Mouse (Mus musculus): ENCODE results near the gene Cyp2b10. TPM values are rescaled to one million over a fixed set of nuclear protein-coding genes. Genes with fewer than 3 reads are reported as not detected.

Cyp2b10 gene
- polyA plus RNA-seq, 1 experiment from 2014 or later, result 3.4 TPM

DNA sequence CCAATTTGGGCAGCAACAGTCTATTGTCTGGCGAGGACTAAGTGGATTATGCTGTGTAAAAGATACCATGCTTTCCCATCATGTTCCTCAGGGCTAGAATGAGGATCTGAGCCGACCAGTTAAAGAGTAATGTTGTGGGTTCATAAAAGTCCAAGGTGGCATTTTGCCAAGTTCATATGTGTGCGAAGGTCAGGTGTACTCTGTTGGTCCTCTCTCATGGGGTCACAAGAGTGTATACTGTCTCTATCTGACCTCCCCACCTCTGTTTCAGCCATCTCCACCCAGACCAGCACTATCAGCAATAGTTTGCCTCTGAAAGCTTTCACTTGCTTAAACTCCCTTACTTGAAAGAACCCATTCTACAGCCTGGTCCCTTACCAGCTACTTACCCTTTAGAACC, 9.7 kb upstream of the Cyp2b10 start:
- no peak for DNase-seq
- Histone ChIP-seq H3K9me3 (ENCODE audit: low read length) (no peaks in the 10 kb centered on the region), H3K36me3 (replicated peaks; ENCODE audit: insufficient read depth, low read length) (no peaks in the 10 kb centered on the region), H3K4me3 (ENCODE audit: low read depth, low read length) (no peak overlapping the region), H3K27ac (ENCODE audit: low read depth) (no peak overlapping the region), H3K4me1 (ENCODE audit: insufficient read depth) (no peaks in the 10 kb centered on the region), H3K9ac (replicated peaks) (no peak overlapping the region), H3K27me3 (ENCODE audit: insufficient read depth, low read length) (no peaks in the 10 kb centered on the region), H3K4me2 (ENCODE audit: low read depth, low read length) (no peak overlapping the region)
- peak; percentile 96 for ATAC-seq
- 56% methylated on average over 3 of the region's 3 CpGs for WGBS (ENCODE audit: insufficient replicate concordance)
- TF ChIP-seq CTCF (IDR thresholded peaks at IDR 0.05; ENCODE audit: low read depth) (no peak), EP300 (IDR thresholded peaks at IDR 0.05; ENCODE audit: low read depth) (no peak)

DNA sequence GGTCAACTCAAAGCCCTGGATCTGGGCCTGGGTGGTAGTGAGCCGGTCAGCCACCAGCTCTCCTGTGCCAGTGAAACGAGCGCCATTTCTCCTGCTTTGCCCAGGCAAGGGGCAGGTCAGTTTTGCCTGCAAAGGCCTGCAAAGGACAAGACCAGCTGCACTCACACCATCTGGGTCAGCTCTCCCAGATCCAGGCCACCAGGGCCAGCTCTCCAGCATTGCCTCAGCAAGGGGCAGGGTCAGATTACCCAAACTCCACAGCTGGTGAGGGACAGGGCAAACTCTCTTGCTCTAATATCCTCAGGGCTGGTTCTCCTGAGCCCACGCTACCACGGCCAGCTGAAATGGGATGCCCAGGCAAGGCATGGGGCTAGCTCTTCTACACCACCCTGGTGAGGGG, 4.3 kb upstream of the Cyp2b10 start:
- Histone ChIP-seq H3K27me3 (ENCODE audit: insufficient read depth, low read length) (no peaks in the 10 kb centered on the region), H3K27ac (ENCODE audit: low read depth) (no peak overlapping the region), H3K36me3 (replicated peaks; ENCODE audit: insufficient read depth, low read length) (no peaks in the 10 kb centered on the region), H3K9ac (replicated peaks) (no peak overlapping the region), H3K4me1 (ENCODE audit: insufficient read depth) (no peaks in the 10 kb centered on the region), H3K9me3 (ENCODE audit: low read length) (no peaks in the 10 kb centered on the region), H3K4me2 (ENCODE audit: low read depth, low read length) (no peak overlapping the region), H3K4me3 (ENCODE audit: low read depth, low read length) (no peak overlapping the region)
- peak; percentile 61 for ATAC-seq
- peak; percentile 20 for DNase-seq
- 77% methylated on average over 5 of the region's 5 CpGs for WGBS (ENCODE audit: insufficient replicate concordance)
- no peak for TF ChIP-seq CTCF (IDR thresholded peaks at IDR 0.05; ENCODE audit: low read depth)
- TF ChIP-seq EP300 (IDR thresholded peaks at IDR 0.05; ENCODE audit: low read depth), result no peak

GRCm38 (mm10) chr7:25895162-25895561, 2.3 kb upstream of the Cyp2b10 start:
- H3K9ac ChIP-seq (replicated peaks), result no peak overlapping the region

GRCm38 (mm10) chr7:25898064-25898463, 644 bp downstream of the Cyp2b10 start:
- H3K9me3 ChIP-seq (ENCODE audit: low read length), result no peaks in the 10 kb centered on the region
- no peak for ATAC-seq
- TF ChIP-seq CTCF (IDR thresholded peaks at IDR 0.05; ENCODE audit: low read depth) (no peak), EP300 (IDR thresholded peaks at IDR 0.05; ENCODE audit: low read depth) (no peak)

More at GRCm38 (mm10) chr7:25895162-25895561, 2.3 kb upstream of the Cyp2b10 start:
- Histone ChIP-seq H3K36me3 (replicated peaks; ENCODE audit: insufficient read depth, low read length) (no peaks in the 10 kb centered on the region), H3K9me3 (ENCODE audit: low read length) (no peaks in the 10 kb centered on the region), H3K27me3 (ENCODE audit: insufficient read depth, low read length) (no peaks in the 10 kb centered on the region), H3K4me1 (ENCODE audit: insufficient read depth) (no peaks in the 10 kb centered on the region), H3K27ac (ENCODE audit: low read depth) (no peak overlapping the region), H3K4me3 (ENCODE audit: low read depth, low read length) (no peak overlapping the region), H3K4me2 (ENCODE audit: low read depth, low read length) (no peak overlapping the region)
- TF ChIP-seq CTCF (IDR thresholded peaks at IDR 0.05; ENCODE audit: low read depth) (no peak), EP300 (IDR thresholded peaks at IDR 0.05; ENCODE audit: low read depth) (0 out of 2 replicates have a peak, but pooled peaks have one; percentile 12)
- 64% methylated on average over 1 of the region's 1 CpGs for WGBS (ENCODE audit: insufficient replicate concordance)
- ATAC-seq, result peak; percentile 72
- DNase-seq, result peak; percentile 61

DNA sequence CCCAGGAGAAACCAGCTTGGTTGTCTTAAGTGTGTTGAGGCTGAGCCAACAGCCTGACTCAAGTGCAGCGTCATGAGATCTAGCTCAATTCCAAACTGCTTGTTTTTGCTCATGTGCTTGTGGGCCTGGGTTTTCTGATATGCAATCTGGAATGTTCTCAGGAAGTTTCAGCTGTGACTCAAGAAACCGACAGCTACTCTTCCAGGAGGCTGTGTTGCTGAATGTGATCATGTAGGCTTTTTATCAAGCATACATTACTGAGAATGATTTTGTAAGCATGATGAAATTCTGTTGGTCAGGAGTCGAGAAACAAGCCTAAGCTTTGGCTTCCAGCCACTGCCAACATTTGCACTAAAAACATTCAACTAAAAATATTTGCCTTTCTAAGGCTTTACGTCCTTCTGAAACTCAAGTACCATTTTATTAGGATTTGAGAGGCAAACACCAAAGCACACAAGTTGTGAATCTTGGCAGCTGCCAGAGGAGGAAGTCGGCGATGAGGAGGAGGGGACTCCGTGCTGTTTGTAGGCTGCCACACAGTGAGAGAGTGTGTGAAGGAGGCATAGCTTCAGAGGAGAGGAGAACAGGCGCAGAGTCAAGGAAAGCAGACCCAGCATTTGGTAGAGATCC, 4.8 kb downstream of the Cyp2b10 start:
- WGBS (ENCODE audit: insufficient replicate concordance), result 33% methylated on average over 8 of the region's 8 CpGs
- peak; percentile 37 for DNase-seq
- Histone ChIP-seq H3K4me3 (ENCODE audit: low read depth, low read length) (no peak overlapping the region), H3K9ac (replicated peaks) (no peak overlapping the region), H3K27ac (ENCODE audit: low read depth) (0 out of 2 replicates have a peak overlapping the region, but pooled peaks have one; percentile 16), H3K27me3 (ENCODE audit: insufficient read depth, low read length) (no peaks in the 10 kb centered on the region), H3K36me3 (replicated peaks; ENCODE audit: insufficient read depth, low read length) (no peaks in the 10 kb centered on the region), H3K4me1 (ENCODE audit: insufficient read depth) (peaks cover 3% of the 10 kb centered on the region), H3K4me2 (ENCODE audit: low read depth, low read length) (0 out of 2 replicates have a peak overlapping the region, but pooled peaks have one; percentile 26), H3K9me3 (ENCODE audit: low read length) (no peaks in the 10 kb centered on the region)
- ATAC-seq, result peak; percentile 45
- TF ChIP-seq EP300 (IDR thresholded peaks at IDR 0.05; ENCODE audit: low read depth) (peak; percentile 20; the same call in 1 of the 2 replicates), CTCF (IDR thresholded peaks at IDR 0.05; ENCODE audit: low read depth) (no peak)

More at GRCm38 (mm10) chr7:25898064-25898463, 644 bp downstream of the Cyp2b10 start:
- no peak overlapping the region for H3K27ac ChIP-seq (ENCODE audit: low read depth)
- H3K27me3 ChIP-seq (ENCODE audit: insufficient read depth, low read length), result no peaks in the 10 kb centered on the region
- no peak overlapping the region for H3K9ac ChIP-seq (replicated peaks)
- no peaks in the 10 kb centered on the region for H3K36me3 ChIP-seq (replicated peaks; ENCODE audit: insufficient read depth, low read length)
- DNase-seq, result no peak
- 80% methylated on average over 7 of the region's 7 CpGs for WGBS (ENCODE audit: insufficient replicate concordance)
- H3K4me2 ChIP-seq (ENCODE audit: low read depth, low read length), result no peak overlapping the region
- H3K4me1 ChIP-seq (ENCODE audit: insufficient read depth), result peaks cover 3% of the 10 kb centered on the region
- no peak overlapping the region for H3K4me3 ChIP-seq (ENCODE audit: low read depth, low read length)

GRCm38 (mm10) chr7:25903156-25903555, 5.7 kb downstream of the Cyp2b10 start:
- Histone ChIP-seq H3K36me3 (replicated peaks; ENCODE audit: insufficient read depth, low read length) (no peaks in the 10 kb centered on the region), H3K4me1 (ENCODE audit: insufficient read depth) (peaks cover 3% of the 10 kb centered on the region), H3K9ac (replicated peaks) (no peak overlapping the region), H3K27me3 (ENCODE audit: insufficient read depth, low read length) (no peaks in the 10 kb centered on the region), H3K4me3 (ENCODE audit: low read depth, low read length) (no peak overlapping the region), H3K27ac (ENCODE audit: low read depth) (no peak overlapping the region), H3K4me2 (ENCODE audit: low read depth, low read length) (no peak overlapping the region), H3K9me3 (ENCODE audit: low read length) (no peaks in the 10 kb centered on the region)
- WGBS (ENCODE audit: insufficient replicate concordance), result 57% methylated on average over 14 of the region's 14 CpGs
- no peak for ATAC-seq
- TF ChIP-seq EP300 (IDR thresholded peaks at IDR 0.05; ENCODE audit: low read depth) (no peak), CTCF (IDR thresholded peaks at IDR 0.05; ENCODE audit: low read depth) (peak; percentile 43)
- peak; percentile 16 for DNase-seq

Data from liver, postnatal 0 days (tissue).